Mouse (Mus musculus) T-cell, adult 2 months (primary cell): ENCODE data around the gene Gm10775.
A peak's percentile ranks its signal among the peaks of the same experiment; 100 is the strongest.

Source experiments
- DNase-seq: peaks from one replicate; pipeline ENCODE4 v3.0.0; 2022; ENCODE audit warnings: low spot score

Gene Gm10775

GRCm38 (mm10) chr13:65259239-65259638 is at the start of gene Gm10775:
TSS of gene Gm10775 (plus strand) at chr13:65259539.
- no peak for DNase-seq

- DNase-seq = no peak
Observed at GRCm38 (mm10) chr13:65225945-65226344, 33.4 kb upstream of the Gm10775 start.

GRCm38 (mm10) chr13:65226657-65227056 is 32.7 kb upstream of the Gm10775 start:
- no peak for DNase-seq

GRCm38 (mm10) chr13:65237211-65237610 is 22.1 kb upstream of the Gm10775 start:
- no peak for DNase-seq

- peak; percentile 97 for DNase-seq
Observed at GRCm38 (mm10) chr13:65240509-65241098, 18.7 kb upstream of the Gm10775 start.

GRCm38 (mm10) chr13:65241099-65241626 is 18.2 kb upstream of the Gm10775 start:
- peak; percentile 90 for DNase-seq

GRCm38 (mm10) chr13:65241627-65242318 is 17.6 kb upstream of the Gm10775 start:
- no peak for DNase-seq

GRCm38 (mm10) chr13:65242319-65242787 is 17.0 kb upstream of the Gm10775 start:
- no peak for DNase-seq

- peak; percentile 32 for DNase-seq
Observed at GRCm38 (mm10) chr13:65243273-65243672, 16.1 kb upstream of the Gm10775 start.

- DNase-seq = no peak
Observed at GRCm38 (mm10) chr13:65258175-65258954, 974 bp upstream of the Gm10775 start.

GRCm38 (mm10) chr13:65262086-65262485 is 2.7 kb downstream of the Gm10775 start:
- no peak for DNase-seq

- DNase-seq = no peak
Observed at GRCm38 (mm10) chr13:65277994-65278382, 18.6 kb downstream of the Gm10775 start.

GRCm38 (mm10) chr13:65278383-65279341 is 19.3 kb downstream of the Gm10775 start, which contains the start of gene Zfp369:
TSS of gene Zfp369 (plus strand) at chr13:65278814.
- DNase-seq = peak; percentile 95

- DNase-seq = no peak
Observed at GRCm38 (mm10) chr13:65286771-65287170, 27.4 kb downstream of the Gm10775 start.

- no peak for DNase-seq
Observed at GRCm38 (mm10) chr13:65296354-65296753, 37.0 kb downstream of the Gm10775 start.
